Mouse (Mus musculus) olfactory bulb, adult 2 months (tissue): ENCODE data around the gene Olfr611. TPM values are rescaled to one million over a fixed set of nuclear protein-coding genes. Genes with fewer than 3 reads are reported as not detected.
"Not testable (repeated sequence)": the region's sequence is repeated elsewhere in the genome, so short reads cannot be mapped to it uniquely, and the experiment has no call there.

Source experiments
- H3K27ac ChIP-seq: fragments of 200-500 bp; 2 replicates; pipeline ENCODE4 v1.5.1; 2012; ENCODE audit warnings: low read depth, low read length; ENCODE audit not compliant: insufficient read depth
- H3K4me1 ChIP-seq: fragments of 200-500 bp; 2 replicates; pipeline ENCODE4 v1.6.1; 2012; ENCODE audit warnings: low read length; ENCODE audit not compliant: control insufficient read depth, insufficient read depth
- H3K4me3 ChIP-seq: fragments of 200-500 bp; 2 replicates; pipeline ENCODE4 v1.5.1; 2012; ENCODE audit warnings: mild to moderate bottlenecking, low read depth, low read length, moderate library complexity; ENCODE audit not compliant: insufficient read depth
- CTCF ChIP-seq: fragments of 200-500 bp; IDR thresholded peaks from 2 replicates; pipeline ENCODE4 v1.5.1; 2012; ENCODE audit warnings: low read depth, mild to moderate bottlenecking, low read length, moderate library complexity; ENCODE audit not compliant: insufficient read depth
- POLR2A ChIP-seq: fragments of 200-500 bp; IDR thresholded peaks from 2 replicates; pipeline ENCODE4 v1.6.1; 2012; ENCODE audit warnings: mild to moderate bottlenecking, low read depth, low read length, moderate library complexity; ENCODE audit not compliant: insufficient read depth
- WGBS: fragments of 180-500 bp; shearing (Covaris S2); methylation state at CpG from one replicate; pipeline ENCODE4 v1.1.7; 2018; 5-methylcytosine and 5-hydroxymethylcytosine counted together
- polyA plus RNA-seq: library from polyadenylated mRNA; stranded (reverse); fragments of >200 nt; gene quantifications from 2 replicates; pipeline ENCODE4 v1.2.4, GENCODE M21; 2012; ENCODE audit warnings: low replicate concordance; ENCODE audit not compliant: missing spikeins, insufficient read depth, insufficient read length

Gene Olfr611
- not detected in 2 replicates for polyA plus RNA-seq

- 42% methylated on average over 1 of the region's 1 CpGs for WGBS
- H3K4me1 ChIP-seq, H3K4me3 ChIP-seq, H3K27ac ChIP-seq: not testable (repeated sequence)
Measured at GRCm38 (mm10) chr7:103520746-103521145, at the start of gene Olfr611. Gene Olfr611, minus strand, starts transcription at chr7:103520846.

GRCm38 (mm10) chr7:103569043-103569442, 48.4 kb upstream of the Olfr611 start, which contains the start of gene Olfr616:
Gene Olfr616, minus strand, starts transcription at chr7:103569143.
- H3K27ac ChIP-seq, result no peak within 1 kb of the TSS
- no peak within 1 kb of the TSS for H3K4me3 ChIP-seq
- no peaks in the 10 kb centered on the region for H3K4me1 ChIP-seq
- 84% methylated on average over 3 of the region's 3 CpGs for whole genome bisulfite sequencing
- TF ChIP-seq CTCF, result no peak
- TF ChIP-seq POLR2A, result no peak

GRCm38 (mm10) chr7:103555779-103556178, 35.1 kb upstream of the Olfr611 start, which contains the start of gene Olfr615:
Gene Olfr615, plus strand, starts transcription at chr7:103556079.
- Histone ChIP-seq H3K4me1 (no peaks in the 10 kb centered on the region), H3K4me3 (no peak within 1 kb of the TSS), H3K27ac (no peak within 1 kb of the TSS)
- TF ChIP-seq CTCF (no peak), POLR2A (no peak)
- WGBS, result 84% methylated on average over 2 of the region's 2 CpGs

DNA sequence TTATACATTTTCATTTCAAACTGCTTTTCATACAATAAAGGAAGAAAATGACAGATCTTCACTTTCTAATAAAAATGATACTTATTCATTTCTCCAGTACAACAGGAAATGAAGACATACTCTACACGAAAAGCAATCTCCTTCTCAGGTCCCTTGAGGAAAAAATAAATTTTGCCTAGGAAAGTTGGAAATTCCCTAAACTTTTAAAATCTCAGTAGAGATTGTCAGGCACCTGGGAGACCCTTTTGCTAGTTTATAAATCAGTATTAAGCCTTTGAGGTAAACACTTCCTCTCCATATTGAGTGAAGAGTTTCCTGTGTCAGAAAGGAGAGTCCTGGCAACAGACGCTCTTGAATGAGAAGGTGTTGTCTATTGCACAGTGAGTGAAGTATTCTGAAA, 27.1 kb upstream of the Olfr611 start, which contains the start of gene Olfr613:
Olfr613 (plus strand) TSS at position 301 of the 400 bp plus-strand sequence.
- 88% methylated on average over 2 of the region's 2 CpGs for WGBS
- H3K4me1 ChIP-seq, result no peaks in the 10 kb centered on the region
- H3K4me3 ChIP-seq, result no peak within 1 kb of the TSS
- TF ChIP-seq POLR2A (no peak), CTCF (no peak)
- H3K27ac ChIP-seq, result no peak within 1 kb of the TSS

DNA sequence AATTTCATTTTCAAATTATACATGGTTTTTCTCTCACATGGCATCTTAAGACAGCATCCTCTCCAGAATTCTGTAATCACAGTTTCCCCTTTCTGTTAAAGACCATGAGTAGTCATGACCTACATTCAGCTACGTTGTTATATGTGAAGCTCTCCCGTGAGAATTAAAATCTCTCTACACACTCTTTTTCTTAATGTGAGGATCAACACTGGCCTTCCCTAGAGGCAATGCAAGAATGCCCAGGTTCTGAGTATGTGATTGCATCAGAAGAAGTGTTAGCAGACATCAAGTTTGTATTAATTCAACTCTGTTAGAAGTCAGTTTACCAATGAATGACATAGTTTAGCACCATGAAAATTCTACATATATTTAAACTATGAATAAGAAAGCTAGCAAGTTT, 22.0 kb upstream of the Olfr611 start, which contains the start of gene Olfr612:
Olfr612 (minus strand) TSS at position 101 of the 400 bp plus-strand sequence.
- not testable (repeated sequence) for H3K4me3 ChIP-seq, H3K27ac ChIP-seq, H3K4me1 ChIP-seq
- WGBS, result 81% methylated on average over 2 of the region's 2 CpGs

DNA sequence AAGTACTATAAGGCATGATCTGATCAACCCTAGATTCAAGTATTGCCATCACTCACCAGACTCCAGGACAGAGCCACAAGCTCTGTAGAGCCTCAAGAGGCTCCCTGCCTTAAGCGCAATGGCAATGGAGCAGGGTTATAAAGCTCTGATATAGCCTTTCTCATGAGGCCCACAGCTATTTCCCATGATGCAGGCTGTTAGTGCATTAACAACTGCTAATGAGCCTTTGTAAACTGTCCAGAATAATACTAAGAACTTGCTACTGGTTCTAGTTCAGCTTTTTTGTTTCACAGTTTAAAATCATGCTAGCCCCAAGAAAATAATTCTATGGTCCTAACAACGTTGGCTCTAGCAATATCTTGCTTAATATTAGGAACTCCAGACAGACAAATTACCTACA, 8.6 kb downstream of the Olfr611 start, which contains the start of gene Olfr610:
Olfr610 (minus strand) TSS at position 101 of the 400 bp plus-strand sequence.
- TF ChIP-seq CTCF (no peak), POLR2A (no peak)
- Histone ChIP-seq H3K4me1 (no peaks in the 10 kb centered on the region), H3K4me3 (no peak within 1 kb of the TSS), H3K27ac (no peak within 1 kb of the TSS)
- 88% methylated on average over 2 of the region's 2 CpGs for WGBS

DNA sequence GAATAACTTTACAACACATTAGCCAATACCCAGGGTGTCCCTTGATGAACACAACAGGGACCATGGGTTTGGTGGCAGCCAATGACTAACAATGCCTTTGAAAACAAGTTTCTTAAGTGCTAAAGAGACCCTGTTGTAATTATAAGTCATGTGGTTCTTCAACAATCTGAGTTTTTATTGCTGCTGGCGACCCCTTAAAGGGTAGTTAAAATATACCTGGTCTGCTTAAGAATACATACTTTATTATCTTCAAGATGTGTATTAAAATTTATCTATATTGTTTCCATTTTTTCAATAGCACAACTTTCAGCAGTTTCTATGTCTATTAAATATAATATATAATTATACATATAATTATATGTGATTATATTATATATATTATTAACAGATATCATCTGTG, 22.7 kb downstream of the Olfr611 start, which contains the start of gene Olfr609:
Olfr609 (minus strand) TSS at position 101 of the 400 bp plus-strand sequence.
- TF ChIP-seq CTCF (no peak), POLR2A (no peak)
- no peak within 1 kb of the TSS for H3K4me3 ChIP-seq

DNA sequence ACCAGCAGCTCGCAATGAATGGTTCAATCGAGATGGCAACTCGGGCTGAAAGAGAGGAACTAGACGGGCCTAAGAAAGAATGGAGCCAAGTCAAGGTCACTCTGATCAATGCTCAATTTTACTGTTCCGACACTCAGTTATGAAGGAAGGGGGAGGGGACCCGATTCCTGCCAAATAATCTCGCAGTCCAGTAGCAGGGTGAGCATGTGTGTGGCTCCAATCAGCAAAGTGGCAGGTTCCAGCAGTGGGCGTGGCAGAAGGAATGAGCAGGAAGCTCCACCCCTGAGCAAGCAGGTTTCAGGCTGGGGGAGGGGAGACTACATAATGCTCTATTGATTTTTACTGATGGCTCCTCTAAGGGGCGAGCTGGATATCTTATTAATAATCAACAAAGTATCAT, 43.5 kb downstream of the Olfr611 start:
- not testable (repeated sequence) for H3K4me3 ChIP-seq, H3K27ac ChIP-seq, H3K4me1 ChIP-seq
- 77% methylated on average over 9 of the region's 9 CpGs for WGBS

More for the DNA sequence above, 22.7 kb downstream of the Olfr611 start, which contains the start of gene Olfr609:
- H3K4me1 ChIP-seq, result no peaks in the 10 kb centered on the region
- WGBS, result 69% methylated on average over 1 of the region's 1 CpGs
- no peak within 1 kb of the TSS for H3K27ac ChIP-seq

- Histone ChIP-seq H3K4me3 (no peak within 1 kb of the TSS), H3K27ac (no peak within 1 kb of the TSS), H3K4me1 (no peaks in the 10 kb centered on the region)
- TF ChIP-seq CTCF (no peak), POLR2A (no peak)
Measured at GRCm38 (mm10) chr7:103469577-103469976, 51.1 kb downstream of the Olfr611 start, which contains the start of gene Olfr608. Gene Olfr608, plus strand, starts transcription at chr7:103469877.

Other genes with a start within 250 kb of the Olfr611 start
- not detected in 2 replicates for gene Olfr596, start 215.2 kb downstream of the Olfr611 start, polyA plus RNA-seq
- not detected in 2 replicates for gene Olfr597, start 204.5 kb downstream of the Olfr611 start, polyA plus RNA-seq
- not detected in 2 replicates for gene Olfr598, start 197.3 kb downstream of the Olfr611 start, polyA plus RNA-seq
- gene Olfr599, start 184.9 kb downstream of the Olfr611 start, polyA plus RNA-seq, result not detected in 2 replicates
- not detected in 2 replicates for gene Olfr600, start 171.2 kb downstream of the Olfr611 start, polyA plus RNA-seq
- not detected in 2 replicates for gene Olfr601, start 158.2 kb downstream of the Olfr611 start, polyA plus RNA-seq
- gene Olfr603, start 134.7 kb downstream of the Olfr611 start, polyA plus RNA-seq, result not detected in 2 replicates
- not detected in 2 replicates for gene Usp17lc, start 105.8 kb downstream of the Olfr611 start, polyA plus RNA-seq
- not detected in 2 replicates for gene Olfr605, start 75.4 kb downstream of the Olfr611 start, polyA plus RNA-seq
- gene Olfr606, start 71.8 kb downstream of the Olfr611 start, polyA plus RNA-seq, result not detected in 2 replicates
- gene Olfr607, start 56.7 kb downstream of the Olfr611 start, polyA plus RNA-seq, result not detected in 2 replicates
- not detected in 2 replicates for gene Olfr608, start 51.0 kb downstream of the Olfr611 start, polyA plus RNA-seq
- gene Olfr609, start 22.8 kb downstream of the Olfr611 start, polyA plus RNA-seq, result not detected in 2 replicates
- not detected in 2 replicates for gene Olfr610, start 8.7 kb downstream of the Olfr611 start, polyA plus RNA-seq
- not detected in 2 replicates for gene Olfr612, start 21.9 kb upstream of the Olfr611 start, polyA plus RNA-seq
- not detected in 2 replicates for gene Olfr613, start 27.2 kb upstream of the Olfr611 start, polyA plus RNA-seq
- not detected in 2 replicates for gene Olfr615, start 35.2 kb upstream of the Olfr611 start, polyA plus RNA-seq
- not detected in 2 replicates for gene Olfr616, start 48.3 kb upstream of the Olfr611 start, polyA plus RNA-seq
- gene Olfr617, start 52.2 kb upstream of the Olfr611 start, polyA plus RNA-seq, result not detected in 2 replicates
- gene Olfr618, start 69.3 kb upstream of the Olfr611 start, polyA plus RNA-seq, result not detected in 2 replicates
- not detected in 2 replicates for gene Olfr619, start 79.7 kb upstream of the Olfr611 start, polyA plus RNA-seq
- gene Olfr620, start 91.7 kb upstream of the Olfr611 start, polyA plus RNA-seq, result not detected in 2 replicates
- not detected in 2 replicates for gene Olfr622, start 121.9 kb upstream of the Olfr611 start, polyA plus RNA-seq
- not detected in 2 replicates for gene Olfr623, start 142.9 kb upstream of the Olfr611 start, polyA plus RNA-seq
- gene Olfr624, start 150.3 kb upstream of the Olfr611 start, polyA plus RNA-seq, result not detected in 2 replicates
- gene Olfr625-ps1, start 161.9 kb upstream of the Olfr611 start, polyA plus RNA-seq, result not detected in 2 replicates
- not detected in 2 replicates for gene Olfr243, start 193.8 kb upstream of the Olfr611 start, polyA plus RNA-seq
- not detected in 2 replicates for gene Olfr628, start 209.5 kb upstream of the Olfr611 start, polyA plus RNA-seq
- gene Olfr629, start 224.1 kb upstream of the Olfr611 start, polyA plus RNA-seq, result not detected in 2 replicates
- gene Olfr630, start 236.5 kb upstream of the Olfr611 start, polyA plus RNA-seq, result not detected in 2 replicates